ENCODE assay signal across 22 mouse cellular contexts in the genomic region with DNA sequence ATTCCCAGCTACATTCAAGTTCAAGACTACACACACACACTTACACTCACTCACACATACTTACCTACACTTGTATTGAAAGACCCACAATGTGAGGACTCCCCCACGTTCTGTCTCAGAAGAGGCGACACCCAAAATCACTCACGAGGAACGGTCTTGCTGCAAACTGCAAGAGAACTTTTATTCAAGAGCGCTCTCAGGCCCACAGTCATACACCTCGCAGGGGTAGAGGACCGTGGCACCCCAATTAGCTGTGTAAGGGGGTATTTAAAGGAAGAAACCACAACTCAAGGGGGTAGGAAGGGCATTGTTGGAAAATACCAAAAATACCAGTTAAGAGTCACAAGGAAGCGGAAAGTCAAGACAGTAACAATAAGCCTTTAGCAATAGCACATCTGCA. TPM values are rescaled to one million over a fixed set of nuclear protein-coding genes. Genes with fewer than 3 reads are reported as not detected.
A peak's percentile ranks its signal among the peaks of the same experiment; 100 is the strongest.
DNase-seq lines count a peak whose midpoint lies in the region; ATAC-seq and TF ChIP-seq lines count a peak whose summit lies in the region.
"Had no signal": no experiment of that assay in that cellular context is flagged by ENCODE, and none has a peak within 500 bp of the region (broad histone marks: within the 10 kb centered on the region; RNA-seq: fewer than 3 reads in every experiment).

No protein-coding gene starts in this region.

- 0 out of 2 replicates have a peak overlapping the region, but pooled peaks have one; percentile 5 for H3K27ac ChIP-seq in ES-E14 (ENCODE audit: insufficient read depth, low read depth, low read length, poor library complexity, severe bottlenecking)
- H3K27ac ChIP-seq: embryonic facial prominence, embryonic 12.5 days; forebrain, embryonic 13.5 days; forebrain, embryonic 15.5 days had no signal

- peaks cover 6% of the 10 kb centered on the region; the same call in 1 of the 2 replicates for H3K36me3 ChIP-seq in ES-E14 (ENCODE audit: control insufficient read depth, insufficient read depth, low read length, poor library complexity, severe bottlenecking)
- H3K36me3 ChIP-seq: embryonic facial prominence, embryonic 12.5 days; forebrain, embryonic 15.5 days; G1E had no signal

- intact Hi-C loops in heart, postnatal 36 days (cut with DNase I) = loop anchor here (5.0 to 10.0 kb wide), 3 partner anchors 79 to 531 kb away; partner anchors contain the start of genes Mterf2 and Ric8b

- in situ Hi-C loops in ES-E14 (cut with MboI; ENCODE audit: low sequenced_read_pairs in 2 of 2, unreplicated experiment in 2 of 2) = no loop called here

- no peak for ATAC-seq in CD4-positive, CD25-positive, alpha-beta regulatory T cell, adult 4 months
- ATAC-seq: activated CD4-positive, CD25-positive, alpha-beta regulatory T cell, adult 4 months; forebrain, embryonic 13.5 days; forebrain, embryonic 15.5 days; forebrain, postnatal 0 days; Patski had no signal

- peaks cover 13% of the 10 kb centered on the region for H3K9me3 ChIP-seq in ES-E14 (ENCODE audit: control insufficient read depth, insufficient read depth, low read depth, low read length)
- H3K9me3 ChIP-seq: embryonic facial prominence, embryonic 12.5 days; forebrain, embryonic 13.5 days; forebrain, embryonic 15.5 days; G1E had no signal

- no peak overlapping the region for H3K4me3 ChIP-seq in ES-E14 (ENCODE audit: insufficient read depth in 1 of 2, low read depth in 1 of 2, low read length in 2 of 2, poor library complexity in 1 of 2, severe bottlenecking in 1 of 2)
- H3K4me3 ChIP-seq: embryonic facial prominence, embryonic 12.5 days; forebrain, embryonic 13.5 days; forebrain, embryonic 15.5 days had no signal

- DNase-seq in heart, adult 11 months = peak; percentile 75
- no peak for DNase-seq in heart, postnatal 36 days
- DNase-seq in ES-E14 (ENCODE audit: low read depth, low spot score) (no peak), ZHBTc4 (ENCODE audit: low read depth, low spot score) (peak; percentile 39)
- no peak for DNase-seq in embryo, embryonic 11 days
- DNase-seq: adrenal gland, adult 8-10 months; adrenal gland, postnatal 14 days; adrenal gland, postnatal 36 days; B cell, adult 2 months; cerebellum, adult 11-12 months; cerebellum, adult 2 months; cerebellum, adult 9-10 months; cerebellum, postnatal 10 days; cerebellum, postnatal 25 days; forebrain, postnatal 0 days had no signal

- H3K4me1 ChIP-seq in ES-E14 (ENCODE audit: control insufficient read depth in 2 of 2, insufficient read depth in 2 of 2, low read length in 2 of 2, poor library complexity in 1 of 2) = peaks cover 2 to 10% of the 10 kb centered on the region in 2 experiments
- H3K4me1 ChIP-seq: embryonic facial prominence, embryonic 12.5 days had no signal

- no peak overlapping the region for H3K9ac ChIP-seq in ES-E14 (ENCODE audit: insufficient read depth, low read depth, low read length, poor library complexity, severe bottlenecking)
- H3K9ac ChIP-seq: embryonic facial prominence, embryonic 12.5 days; forebrain, embryonic 13.5 days; forebrain, embryonic 15.5 days; forebrain, postnatal 0 days had no signal

TF ChIP-seq in ES-E14, 5 proteins besides CTCF, POLR2A, EP300 and RAD21:
- no peak for TF ChIP-seq ZNF384 (IDR thresholded peaks at IDR 0.05; ENCODE audit: low read depth, low read length)
- no peak for TF ChIP-seq MAFK (IDR thresholded peaks at IDR 0.05; ENCODE audit: insufficient read depth, low read depth, low read length)

RNA-seq across cellular contexts. Expression of gene Fhl4, which starts 54.3 kb away (rescaled TPM):
- total RNA-seq in heart, postnatal 36 days (2021) = under 1 TPM; 0.35 to 0.61 TPM
- total RNA-seq in ES-E14 (2012; rRNA removed) = 1.2 and 2.0 TPM in 2 replicates
- 1 to 10 TPM in 1 of 2 experiments, under 1 TPM in 1; 0.31 to 1.1 TPM for polyA plus RNA-seq in CD4-positive, CD25-positive, alpha-beta regulatory T cell, adult 4 months (2017; shearing (Covaris generic))

RNA-seq across cellular contexts. Expression of gene Tmem263, which starts 54.4 kb away (rescaled TPM):
- 10 to 100 TPM; 14.8 to 16.0 TPM for total RNA-seq in heart, postnatal 36 days (2021)
- 13.5 and 20.5 TPM in 2 replicates for total RNA-seq in ES-E14 (2012; rRNA removed)
- 10 to 100 TPM; 27.5 to 31.7 TPM for polyA plus RNA-seq in CD4-positive, CD25-positive, alpha-beta regulatory T cell, adult 4 months (2017; shearing (Covaris generic))

Comparison
In these comparisons a context has a peak if more than half of its experiments do, and no peak if none do; other contexts are left out.
1. DNase-seq: peak in heart, adult 11 months (single experiment) and ZHBTc4 (single experiment); none in heart, postnatal 36 days (0 of 2), ES-E14 (single experiment) and embryo, embryonic 11 days (single experiment).